Mouse (Mus musculus) MEL (cell line): Measurements from ENCODE around the gene Ceacam2. TPM values are rescaled to one million over a fixed set of nuclear protein-coding genes. Genes with fewer than 3 reads are reported as not detected.
"Not testable (repeated sequence)": the region's sequence is repeated elsewhere in the genome, so short reads cannot be mapped to it uniquely, and the experiment has no call there.

ENCODE experiments used
- DNase-seq: peaks from one replicate; pipeline ENCODE4 v3.0.0; 2011; ENCODE audit warnings: low read depth, low spot score
- H3K27ac ChIP-seq: 2 replicates; pipeline ENCODE4 v1.5.1; 2012; ENCODE audit warnings: low read depth, mild to moderate bottlenecking, control low read depth, low read length, moderate library complexity; ENCODE audit not compliant: control insufficient read depth
- H3K27me3 ChIP-seq, 2 experiments: fragments of 150-350 bp in 1 of 2; sonication (generic) in 1 of 2; 2 replicates each; pipeline ENCODE4 v1.6.1; 2012; ENCODE audit warnings: low read length in 2 of 2, mild to moderate bottlenecking in 2 of 2, improper control_type of control experiment in 1 of 2, moderate library complexity in 1 of 2; ENCODE audit not compliant: insufficient read depth in 2 of 2, control insufficient read depth in 1 of 2
- H3K36me3 ChIP-seq, 2 experiments: 2 replicates each; pipeline ENCODE4 v1.6.1; 2012 to 2014; ENCODE audit warnings: low read length in 2 of 2, improper control_type of control experiment in 1 of 2, inconsistent platforms in 1 of 2, mild to moderate bottlenecking in 1 of 2; ENCODE audit not compliant: insufficient read depth in 2 of 2, control insufficient read depth in 1 of 2
- H3K4me1 ChIP-seq, 2 experiments: fragments of 150-350 bp in 1 of 2; sonication (generic) in 1 of 2; 2 replicates each; pipeline ENCODE4 v1.6.1; 2012; ENCODE audit warnings: low read length in 2 of 2, improper control_type of control experiment in 1 of 2, mild to moderate bottlenecking in 1 of 2; ENCODE audit not compliant: insufficient read depth in 2 of 2, control insufficient read depth in 1 of 2
- H3K4me3 ChIP-seq, 2 experiments: fragments of 150-350 bp in 1 of 2; sonication (generic) in 1 of 2; 2 replicates each; pipeline ENCODE4 v1.5.1; 2012; ENCODE audit warnings: low read depth in 2 of 2, low read length in 2 of 2, mild to moderate bottlenecking in 2 of 2, moderate library complexity in 2 of 2, control low read depth in 1 of 2, improper control_type of control experiment in 1 of 2; ENCODE audit not compliant: control insufficient read depth in 1 of 2, insufficient read depth in 1 of 2
- H3K79me2 ChIP-seq: 2 replicates; pipeline ENCODE4 v1.6.1; 2012; ENCODE audit warnings: mild to moderate bottlenecking, low read length, moderate library complexity; ENCODE audit not compliant: control insufficient read depth, poor library complexity, insufficient read depth
- H3K9ac ChIP-seq: 2 replicates; pipeline ENCODE4 v1.6.1; 2012; ENCODE audit warnings: low read depth, mild to moderate bottlenecking, control low read depth, low read length, moderate library complexity; ENCODE audit not compliant: control insufficient read depth, poor library complexity, severe bottlenecking
- H3K9me3 ChIP-seq: fragments of 150-350 bp; sonication (generic); replicated peaks from 2 replicates; pipeline ENCODE4 v1.6.1; 2012; ENCODE audit warnings: mild to moderate bottlenecking, low read length, improper control_type of control experiment, moderate library complexity; ENCODE audit not compliant: insufficient read depth
- CHD1 ChIP-seq: IDR thresholded peaks from 2 replicates; pipeline ENCODE4 v1.6.1; 2012; ENCODE audit warnings: low read depth, mild to moderate bottlenecking, inconsistent platforms, low read length, improper control_type of control experiment
- CTCF ChIP-seq, 3 experiments: IDR thresholded peaks in 2 of 3; conservative IDR thresholded peaks in 1 of 3; 2 replicates each; pipeline ENCODE4 v1.5.1; 2011 to 2012; ENCODE audit warnings: low read length in 3 of 3, low read depth in 2 of 3, mild to moderate bottlenecking in 2 of 3, improper control_type of control experiment in 1 of 3, inconsistent platforms in 1 of 3, mixed read lengths in 1 of 3, moderate library complexity in 1 of 3; ENCODE audit not compliant: control insufficient read depth in 1 of 3, insufficient read depth in 1 of 3, poor library complexity in 1 of 3, severe bottlenecking in 1 of 3
- ELF1 ChIP-seq: IDR thresholded peaks from 2 replicates; pipeline ENCODE4 v1.6.1; 2014; ENCODE audit warnings: low read depth, mild to moderate bottlenecking, inconsistent platforms, low read length, improper control_type of control experiment, moderate library complexity
- HCFC1 ChIP-seq: IDR thresholded peaks from 2 replicates; pipeline ENCODE4 v1.6.1; 2012; ENCODE audit warnings: low read depth, mild to moderate bottlenecking, inconsistent platforms, low read length, improper control_type of control experiment, moderate library complexity
- JUND ChIP-seq: IDR thresholded peaks from 2 replicates; pipeline ENCODE4 v1.6.1; 2011; ENCODE audit warnings: low read depth, mild to moderate bottlenecking, improper control_type of control experiment, low read length
- MAFK ChIP-seq: IDR thresholded peaks from 2 replicates; pipeline ENCODE4 v1.6.1; 2011; ENCODE audit warnings: low read depth, mild to moderate bottlenecking, low read length, improper control_type of control experiment, borderline replicate concordance
- MAZ ChIP-seq: IDR thresholded peaks from 2 replicates; pipeline ENCODE4 v1.6.1; 2012; ENCODE audit warnings: low read depth, mild to moderate bottlenecking, inconsistent platforms, low read length, improper control_type of control experiment
- NRF1 ChIP-seq: IDR thresholded peaks from 2 replicates; pipeline ENCODE4 v1.6.1; 2014; ENCODE audit warnings: low read depth, mild to moderate bottlenecking, inconsistent platforms, low read length, improper control_type of control experiment, moderate library complexity; ENCODE audit not compliant: poor library complexity, insufficient read depth, severe bottlenecking
- POLR2AphosphoS2 ChIP-seq: IDR thresholded peaks from 2 replicates; pipeline ENCODE4 v1.6.1; 2011; ENCODE audit warnings: low read length, improper control_type of control experiment
- POLR2AphosphoS5 ChIP-seq: IDR thresholded peaks from 2 replicates; pipeline ENCODE4 v1.6.1; 2012; ENCODE audit warnings: low read depth, borderline replicate concordance, mild to moderate bottlenecking, inconsistent platforms, low read length, moderate library complexity, mixed read lengths
- RAD21 ChIP-seq: IDR thresholded peaks from 2 replicates; pipeline ENCODE4 v1.6.1; 2011; ENCODE audit warnings: mild to moderate bottlenecking, low read depth, low read length, improper control_type of control experiment
- SMC3 ChIP-seq: IDR thresholded peaks from 2 replicates; pipeline ENCODE4 v1.6.1; 2011; ENCODE audit warnings: low read depth, low read length, improper control_type of control experiment
- TCF12 ChIP-seq: IDR thresholded peaks from 2 replicates; pipeline ENCODE4 v1.6.1; 2014; ENCODE audit warnings: low read depth, mild to moderate bottlenecking, inconsistent platforms, low read length, improper control_type of control experiment, moderate library complexity
- USF2 ChIP-seq, 2 experiments: IDR thresholded peaks; 2 replicates each; pipeline ENCODE4 v1.6.1; 2011 to 2012; ENCODE audit warnings: improper control_type of control experiment in 2 of 2, low read length in 2 of 2, borderline replicate concordance in 1 of 2, inconsistent platforms in 1 of 2, low read depth in 1 of 2, mild to moderate bottlenecking in 1 of 2; ENCODE audit not compliant: insufficient read depth in 1 of 2
- ZC3H11A ChIP-seq: IDR thresholded peaks from 2 replicates; pipeline ENCODE4 v1.6.1; 2012; ENCODE audit warnings: low read depth, mild to moderate bottlenecking, inconsistent platforms, low read length, improper control_type of control experiment
- ZKSCAN1 ChIP-seq: IDR thresholded peaks from 2 replicates; pipeline ENCODE4 v1.6.1; 2012; ENCODE audit warnings: low read depth, mild to moderate bottlenecking, inconsistent platforms, low read length, improper control_type of control experiment, moderate library complexity
- ZMIZ1 ChIP-seq: IDR thresholded peaks from 2 replicates; pipeline ENCODE4 v1.6.1; 2012; ENCODE audit warnings: low read depth, mild to moderate bottlenecking, inconsistent platforms, low read length, improper control_type of control experiment, moderate library complexity
- polyA plus RNA-seq, 2 experiments: library from polyadenylated mRNA; stranded (reverse) in 1 of 2; unstranded in 1 of 2; fragments of >175 nt in 1 of 2; fragments of >200 nt in 1 of 2; gene quantifications; 2 replicates each; pipeline versions ENCODE4 v1.2.1 to v1.2.4; 2012; ENCODE audit warnings: low replicate concordance in 2 of 2, low read depth in 1 of 2; ENCODE audit not compliant: insufficient read length in 2 of 2, insufficient read depth in 1 of 2, missing spikeins in 1 of 2
- total RNA-seq: library from RNA; depleted of rRNA; stranded (reverse); fragments of 300-350 nt; gene quantifications from 2 replicates; pipeline ENCODE4 v1.2.3, GENCODE M21; 2012

The Ceacam2 gene
- total and polyA plus RNA-seq, 3 experiments = 0.13 TPM; not detected in 2

- no peak for DNase-seq
- no peaks in the 10 kb centered on the region for H3K79me2 ChIP-seq
- no peaks in the 10 kb centered on the region for H3K27me3 ChIP-seq
- H3K4me3 ChIP-seq = no peak overlapping the region
- H3K27ac ChIP-seq = no peak overlapping the region
- H3K4me1 ChIP-seq = no peaks in the 10 kb centered on the region; a peak in 1 of 4 replicates
- H3K9ac ChIP-seq = no peak overlapping the region
- no peak for TF ChIP-seq USF2 (IDR thresholded peaks at IDR 0.05; ENCODE audit: borderline replicate concordance in 1 of 2, insufficient read depth in 1 of 2, low read depth in 1 of 2, low read length in 2 of 2)
- no peak for TF ChIP-seq ZMIZ1
- TF ChIP-seq MAZ = no peak
- TF ChIP-seq ZKSCAN1 = no peak
- no peak for TF ChIP-seq CHD1
- no peaks in the 10 kb centered on the region for H3K9me3 ChIP-seq
- no peaks in the 10 kb centered on the region for H3K36me3 ChIP-seq
These were observed 56.4 kb downstream of the Ceacam2 start for GRCm38 (mm10) chr7:25483133-25483735.

DNA sequence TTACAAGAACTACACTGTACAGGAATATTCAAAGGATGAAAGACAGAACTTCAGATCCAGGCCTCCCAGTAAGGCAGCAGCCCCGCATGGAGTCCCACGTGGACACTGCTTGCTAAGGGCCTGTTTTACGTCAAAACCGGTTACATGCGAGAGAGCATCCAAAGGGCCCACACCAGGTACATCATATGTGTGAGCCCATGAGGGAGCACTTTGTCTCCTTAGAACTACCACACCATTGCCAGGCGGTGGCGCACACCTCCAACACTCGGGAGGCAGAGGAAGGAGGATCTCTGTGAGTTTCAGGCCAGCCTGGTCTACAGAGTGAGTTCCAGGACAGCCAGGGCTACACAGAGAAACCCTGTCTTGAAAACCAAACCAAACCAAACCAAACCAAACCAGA, 58.9 kb downstream of the Ceacam2 start:
- H3K9me3 ChIP-seq, H3K4me1 ChIP-seq: not testable (repeated sequence)
- DNase-seq = peak; percentile 14
- TF ChIP-seq CTCF (IDR thresholded peaks at IDR 0.05 in 2 of 3, conservative IDR thresholded peaks at IDR 0.05 in 1 of 3; ENCODE audit: control insufficient read depth in 1 of 3, insufficient read depth in 1 of 3, low read depth in 2 of 3, low read length in 3 of 3, poor library complexity in 1 of 3, severe bottlenecking in 1 of 3) = peak in 2 of 3 experiments; percentile 18 to 31; a peak in 4 of 6 replicates
- peak; percentile 5 for TF ChIP-seq RAD21
- TF ChIP-seq SMC3 = peak; percentile 29
- TF ChIP-seq, all 39 proteins: peak for 3; not testable (repeated sequence) for 36
- not testable (repeated sequence) for H3K79me2 ChIP-seq, H3K27ac ChIP-seq, H3K36me3 ChIP-seq, H3K27me3 ChIP-seq, H3K4me3 ChIP-seq, H3K9ac ChIP-seq

GRCm38 (mm10) chr7:25479440-25479839, 60.2 kb downstream of the Ceacam2 start:
- Histone ChIP-seq H3K27me3 (no peaks in the 10 kb centered on the region), H3K36me3 (no peaks in the 10 kb centered on the region), H3K4me1 (peaks cover 0 to 6% of the 10 kb centered on the region in 2 experiments; a peak in 1 of 4 replicates), H3K9me3 (no peaks in the 10 kb centered on the region), H3K9ac (no peak overlapping the region), H3K4me3 (no peak overlapping the region), H3K27ac (no peak overlapping the region), H3K79me2 (no peaks in the 10 kb centered on the region)
- DNase-seq = peak; percentile 53
- TF ChIP-seq POLR2AphosphoS2 (no peak), ZMIZ1 (no peak), MAFK (no peak), RAD21 (peak; percentile 76), CHD1 (no peak), POLR2AphosphoS5 (no peak), JUND (no peak), TCF12 (no peak), ELF1 (no peak), ZC3H11A (peak; percentile 57), SMC3 (peak; percentile 74), USF2 (IDR thresholded peaks at IDR 0.05; ENCODE audit: borderline replicate concordance in 1 of 2, insufficient read depth in 1 of 2, low read depth in 1 of 2, low read length in 2 of 2) (no peak), NRF1 (no peak), HCFC1 (no peak), CTCF (IDR thresholded peaks at IDR 0.05 in 2 of 3, conservative IDR thresholded peaks at IDR 0.05 in 1 of 3; ENCODE audit: control insufficient read depth in 1 of 3, insufficient read depth in 1 of 3, low read depth in 2 of 3, low read length in 3 of 3, poor library complexity in 1 of 3, severe bottlenecking in 1 of 3) (peak; percentile 61 to 71 (median 69))

GRCm38 (mm10) chr7:25477752-25478093, 61.9 kb downstream of the Ceacam2 start:
- not testable (repeated sequence) for H3K27me3 ChIP-seq, DNase-seq, H3K79me2 ChIP-seq, H3K36me3 ChIP-seq, H3K9me3 ChIP-seq, H3K4me1 ChIP-seq, H3K27ac ChIP-seq
- peak overlapping the region; percentile 41; the same call in 1 of the 2 replicates for H3K9ac ChIP-seq
- peak overlapping the region in 1 of 2 experiments; percentile 26; a peak in 1 of 4 replicates for H3K4me3 ChIP-seq
